8 mouse cellular contexts compared by ENCODE assay signal in the genomic region with DNA sequence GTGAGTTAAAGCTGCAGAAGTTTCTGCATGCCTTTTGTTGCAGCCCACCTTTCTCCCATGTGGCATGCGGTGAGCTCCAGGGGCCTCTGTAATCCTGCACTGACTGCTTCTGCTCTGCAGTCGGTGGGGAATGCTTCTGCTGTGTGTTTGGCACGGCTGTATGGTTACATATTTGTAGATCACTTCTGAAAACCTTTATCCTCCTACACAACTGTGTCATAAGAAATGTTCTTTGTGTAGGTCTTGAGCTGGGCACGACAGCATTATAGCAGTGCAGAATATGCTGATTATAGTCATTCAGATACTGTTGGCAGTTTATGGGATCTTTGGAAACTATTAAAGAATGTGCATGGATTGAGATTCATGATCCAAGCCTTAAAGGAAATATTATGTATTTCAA. TPM values are rescaled to one million over a fixed set of nuclear protein-coding genes. Genes with fewer than 3 reads are reported as not detected.
DNase-seq lines count a peak whose midpoint lies in the region; ATAC-seq lines count a peak whose summit lies in the region.

No protein-coding gene starts in this region.

- H3K27ac ChIP-seq in heart, embryonic 10.5 days, result peak overlapping the region; percentile 90
- 0 out of 2 replicates have a peak overlapping the region, but pooled peaks have one; percentile 50 for H3K27ac ChIP-seq in limb, embryonic 12.5 days
- no peak overlapping the region for H3K27ac ChIP-seq in limb, embryonic 10.5 days
- H3K27ac ChIP-seq in embryonic facial prominence, embryonic 12.5 days, result peak overlapping the region; percentile 8; the same call in 1 of the 2 replicates
- H3K27ac ChIP-seq in liver, embryonic 15.5 days (replicated peaks), result 0 out of 2 replicates have a peak overlapping the region, but pooled peaks have one; percentile 7

- peaks cover 6% of the 10 kb centered on the region; the same call in 1 of the 2 replicates for H3K36me3 ChIP-seq in heart, embryonic 10.5 days
- H3K36me3 ChIP-seq in limb, embryonic 12.5 days, result no peaks in the 10 kb centered on the region
- H3K36me3 ChIP-seq in limb, embryonic 10.5 days, result no peaks in the 10 kb centered on the region
- no peaks in the 10 kb centered on the region for H3K36me3 ChIP-seq in embryonic facial prominence, embryonic 12.5 days
- no peaks in the 10 kb centered on the region for H3K36me3 ChIP-seq in liver, embryonic 15.5 days (replicated peaks)

- H3K9ac ChIP-seq in limb, embryonic 12.5 days (replicated peaks), result no peak overlapping the region
- H3K9ac ChIP-seq in embryonic facial prominence, embryonic 12.5 days, result no peak overlapping the region
- no peak overlapping the region for H3K9ac ChIP-seq in liver, embryonic 15.5 days

- H3K27me3 ChIP-seq in heart, embryonic 10.5 days (ENCODE audit: insufficient read depth, poor library complexity, severe bottlenecking), result no peaks in the 10 kb centered on the region
- H3K27me3 ChIP-seq in limb, embryonic 12.5 days, result no peaks in the 10 kb centered on the region
- no peaks in the 10 kb centered on the region for H3K27me3 ChIP-seq in limb, embryonic 10.5 days (ENCODE audit: low read depth, poor library complexity, severe bottlenecking)
- H3K27me3 ChIP-seq in embryonic facial prominence, embryonic 12.5 days, result no peaks in the 10 kb centered on the region
- no peaks in the 10 kb centered on the region for H3K27me3 ChIP-seq in liver, embryonic 15.5 days

- no peaks in the 10 kb centered on the region for H3K9me3 ChIP-seq in heart, embryonic 10.5 days
- no peaks in the 10 kb centered on the region for H3K9me3 ChIP-seq in limb, embryonic 12.5 days
- H3K9me3 ChIP-seq in limb, embryonic 10.5 days (replicated peaks), result no peaks in the 10 kb centered on the region
- no peaks in the 10 kb centered on the region for H3K9me3 ChIP-seq in embryonic facial prominence, embryonic 12.5 days
- H3K9me3 ChIP-seq in liver, embryonic 15.5 days (replicated peaks), result no peaks in the 10 kb centered on the region

- no peak for ATAC-seq in limb, embryonic 12.5 days (ENCODE audit: insufficient number of reproducible peaks, insufficient read depth, low FRiP score, low TSS enrichment, low read depth)
- ATAC-seq in embryonic facial prominence, embryonic 12.5 days (ENCODE audit: insufficient number of reproducible peaks, insufficient read depth, low FRiP score, low TSS enrichment), result no peak
- ATAC-seq in liver, embryonic 15.5 days (ENCODE audit: insufficient read depth), result no peak
- ATAC-seq in CD4-positive, CD25-positive, alpha-beta regulatory T cell, adult 4 months, result no peak

- intact Hi-C loops in heart, postnatal 25 days (cut with DNase I), result no loop called here

- H3K4me2 ChIP-seq in limb, embryonic 12.5 days, result no peak overlapping the region
- no peak overlapping the region for H3K4me2 ChIP-seq in embryonic facial prominence, embryonic 12.5 days (replicated peaks)
- H3K4me2 ChIP-seq in liver, embryonic 15.5 days, result no peak overlapping the region

- WGBS in heart, embryonic 10.5 days, result 28% methylated on average over 4 of the region's 4 CpGs
- 61% methylated on average over 4 of the region's 4 CpGs for WGBS in limb, embryonic 12.5 days
- WGBS in limb, embryonic 10.5 days, result 74% methylated on average over 4 of the region's 4 CpGs
- WGBS in embryonic facial prominence, embryonic 12.5 days, result 62% methylated on average over 4 of the region's 4 CpGs
- WGBS in liver, embryonic 15.5 days (ENCODE audit: insufficient replicate concordance), result 61% methylated on average over 4 of the region's 4 CpGs

- no peak overlapping the region for H3K4me3 ChIP-seq in heart, embryonic 10.5 days
- H3K4me3 ChIP-seq in limb, embryonic 12.5 days (replicated peaks), result no peak overlapping the region
- no peak overlapping the region for H3K4me3 ChIP-seq in limb, embryonic 10.5 days
- H3K4me3 ChIP-seq in embryonic facial prominence, embryonic 12.5 days, result no peak overlapping the region
- H3K4me3 ChIP-seq in liver, embryonic 15.5 days (replicated peaks), result no peak overlapping the region

- peaks cover 68% of the 10 kb centered on the region for H3K4me1 ChIP-seq in heart, embryonic 10.5 days
- H3K4me1 ChIP-seq in limb, embryonic 12.5 days (replicated peaks), result peaks cover 12% of the 10 kb centered on the region; the same call in 1 of the 2 replicates
- H3K4me1 ChIP-seq in limb, embryonic 10.5 days, result peaks cover 4% of the 10 kb centered on the region; the same call in 1 of the 2 replicates
- peaks cover 6% of the 10 kb centered on the region; the same call in 1 of the 2 replicates for H3K4me1 ChIP-seq in embryonic facial prominence, embryonic 12.5 days
- H3K4me1 ChIP-seq in liver, embryonic 15.5 days (replicated peaks), result peaks cover 72% of the 10 kb centered on the region

- no peak for DNase-seq in heart, embryonic 10.5 days (ENCODE audit: low spot score)
- DNase-seq in heart, postnatal 25 days (ENCODE audit: low spot score), result no peak
- no peak for DNase-seq in limb, embryonic 10.5 days (ENCODE audit: low spot score)
- DNase-seq in urinary bladder, adult 18-20 months (ENCODE audit: low spot score in 2 of 2), result no peak

RNA-seq across cellular contexts. Expression of a gene that starts 27.1 kb away (rescaled TPM):
- 226 and 259 TPM in 2 replicates for polyA plus RNA-seq in heart, embryonic 10.5 days (2016; fragmentation: Nextera tagmentation; extraction: Ambion mirVana)
- 100 to 1,000 TPM; 211 to 235 TPM for total RNA-seq in heart, postnatal 25 days (2021)
- polyA plus RNA-seq in limb, embryonic 12.5 days (2016; fragmentation: Nextera tagmentation; extraction: Ambion mirVana), result 133 and 135 TPM in 2 replicates
- polyA plus RNA-seq in limb, embryonic 10.5 days (2016; fragmentation: Nextera tagmentation; extraction: Ambion mirVana), result 191 and 204 TPM in 2 replicates
- polyA plus RNA-seq in embryonic facial prominence, embryonic 12.5 days (2016; fragmentation: Nextera tagmentation; extraction: Ambion mirVana), result 119 and 128 TPM in 2 replicates
- polyA plus RNA-seq in liver, embryonic 15.5 days (2015; fragmentation: Nextera tagmentation; extraction: Ambion mirVana), result 93.3 and 95.5 TPM in 2 replicates
- 1 to 10 TPM; 1.5 to 9.0 TPM for polyA plus RNA-seq in CD4-positive, CD25-positive, alpha-beta regulatory T cell, adult 4 months (2017; shearing (Covaris generic))

RNA-seq across cellular contexts. Expression of a gene that starts 40.4 kb away (rescaled TPM):
- 51.1 and 55.2 TPM in 2 replicates for polyA plus RNA-seq in heart, embryonic 10.5 days (2016; fragmentation: Nextera tagmentation; extraction: Ambion mirVana)
- 100 to 1,000 TPM; 291 to 357 TPM for total RNA-seq in heart, postnatal 25 days (2021)
- 25.4 and 29.0 TPM in 2 replicates for polyA plus RNA-seq in limb, embryonic 12.5 days (2016; fragmentation: Nextera tagmentation; extraction: Ambion mirVana)
- polyA plus RNA-seq in limb, embryonic 10.5 days (2016; fragmentation: Nextera tagmentation; extraction: Ambion mirVana), result 17.3 and 20.4 TPM in 2 replicates
- polyA plus RNA-seq in embryonic facial prominence, embryonic 12.5 days (2016; fragmentation: Nextera tagmentation; extraction: Ambion mirVana), result 26.1 and 27.0 TPM in 2 replicates
- 126 and 129 TPM in 2 replicates for polyA plus RNA-seq in liver, embryonic 15.5 days (2015; fragmentation: Nextera tagmentation; extraction: Ambion mirVana)
- polyA plus RNA-seq in CD4-positive, CD25-positive, alpha-beta regulatory T cell, adult 4 months (2017; shearing (Covaris generic)), result 100 to 1,000 TPM; 131 to 203 TPM
